Mouse (Mus musculus) monocyte, adult 2 months (primary cell): ENCODE data around the gene Gprc5b.
A peak's percentile ranks its signal among the peaks of the same experiment; 100 is the strongest.

Experiments
- DNase-seq, 2 experiments: peaks; one replicate each; pipeline ENCODE4 v3.0.0; 2022; ENCODE audit warnings: low spot score in 2 of 2, low read depth in 1 of 2

Gene Gprc5b

GRCm38 (mm10) chr7:118995007-118995406 lies at the start of gene Gprc5b:
Gene Gprc5b (minus strand): TSS chr7:118995211.
- DNase-seq, result peak in 1 of 2 experiments; percentile 19

DNA sequence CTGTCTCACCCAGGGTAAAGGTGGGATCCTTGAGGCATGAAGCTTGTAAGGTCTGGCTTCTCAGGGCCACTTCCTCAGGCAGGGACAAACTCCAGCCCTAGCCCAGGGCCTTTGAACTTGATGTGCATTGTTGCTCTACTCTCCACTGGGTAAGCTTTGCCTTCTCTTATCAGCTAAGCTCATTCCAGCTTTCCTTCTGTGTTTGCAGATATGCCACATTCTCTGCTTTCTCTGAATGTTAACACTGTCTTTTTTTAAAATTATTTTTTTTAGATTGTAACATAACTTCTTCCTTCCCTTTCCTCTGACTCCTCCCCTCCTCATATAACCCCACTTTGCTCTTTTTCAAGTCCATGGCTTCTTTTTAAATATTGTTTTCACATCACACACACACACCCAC lies 46.5 kb upstream of the Gprc5b start:
- DNase-seq, result no peak

- DNase-seq, result no peak
Measured at GRCm38 (mm10) chr7:119037581-119037980, 42.6 kb upstream of the Gprc5b start.

DNA sequence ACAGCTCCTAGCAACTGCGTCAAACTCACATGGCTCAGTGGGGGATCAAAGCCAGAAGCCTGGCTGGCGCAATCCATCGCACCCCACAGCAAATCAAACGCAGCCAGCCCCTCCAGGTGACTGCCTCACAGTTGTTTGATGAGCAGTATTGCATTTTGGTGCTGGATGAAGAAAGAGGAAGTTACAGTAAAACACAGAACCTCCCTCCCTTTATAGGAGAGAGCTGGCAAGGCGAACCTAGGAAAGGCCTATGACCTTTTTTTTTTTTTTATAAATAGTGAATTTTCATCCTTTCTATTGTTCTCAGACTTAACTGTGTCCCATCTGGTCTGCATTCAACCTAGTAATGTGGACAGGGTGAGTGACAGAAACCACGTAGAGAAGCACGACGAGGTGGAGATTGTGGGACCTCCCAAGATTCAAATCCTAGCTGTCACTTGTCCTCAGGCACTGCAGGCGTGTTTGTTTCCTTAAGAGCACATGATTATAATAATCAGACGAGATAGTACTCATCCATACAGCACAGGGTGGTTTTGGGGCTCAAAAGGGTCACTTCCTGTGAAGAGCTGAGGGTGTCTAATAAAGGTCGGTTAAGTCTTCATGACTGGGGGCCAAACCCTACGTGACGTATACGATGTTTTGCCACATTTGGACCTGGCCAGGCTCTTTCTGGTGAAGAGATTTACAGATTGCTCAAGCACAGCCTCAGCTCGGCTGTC lies 39.4 kb upstream of the Gprc5b start:
- no peak for DNase-seq

GRCm38 (mm10) chr7:119023394-119023921 lies 28.4 kb upstream of the Gprc5b start:
- DNase-seq, result peak; percentile 16 to 21

GRCm38 (mm10) chr7:119022238-119023156 lies 27.5 kb upstream of the Gprc5b start:
- no peak for DNase-seq

GRCm38 (mm10) chr7:119019537-119019936 lies 24.5 kb upstream of the Gprc5b start:
- DNase-seq, result no peak

GRCm38 (mm10) chr7:119015736-119016135 lies 20.7 kb upstream of the Gprc5b start:
- DNase-seq, result no peak

DNA sequence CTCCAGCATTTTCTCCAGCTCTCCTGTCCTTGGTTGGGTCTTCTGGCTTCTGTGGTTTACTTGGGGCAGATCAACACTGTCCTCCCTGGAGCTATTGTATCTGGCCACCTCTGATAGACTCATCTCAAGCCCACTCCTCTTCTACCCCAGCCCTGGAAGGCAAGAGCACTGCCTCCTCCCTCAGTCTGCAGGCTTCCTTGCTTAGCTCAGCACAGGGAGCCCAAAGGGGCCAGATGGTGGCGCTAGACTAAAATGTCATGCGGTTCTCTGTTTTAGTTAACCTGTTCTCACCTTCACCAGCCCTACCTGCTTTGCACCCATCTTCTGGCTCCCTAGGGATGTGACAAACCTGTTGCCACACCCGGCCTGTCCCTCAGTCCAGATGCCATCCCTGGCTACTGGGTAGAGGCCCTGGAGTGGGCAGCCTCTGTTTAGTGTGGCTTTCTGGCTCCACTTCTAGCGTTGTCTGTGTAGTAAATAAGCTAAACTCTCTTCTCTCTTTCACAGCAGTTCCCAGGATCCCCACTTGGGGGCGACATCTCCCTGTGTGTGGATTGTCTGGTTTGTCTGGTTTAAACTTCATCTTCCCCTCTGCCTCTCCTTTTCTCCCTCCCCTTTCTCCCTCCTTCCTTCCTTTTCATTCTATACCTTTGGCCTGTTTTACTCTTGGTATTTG lies 16.0 kb upstream of the Gprc5b start:
- peak in 1 of 2 experiments; percentile 25 for DNase-seq

DNA sequence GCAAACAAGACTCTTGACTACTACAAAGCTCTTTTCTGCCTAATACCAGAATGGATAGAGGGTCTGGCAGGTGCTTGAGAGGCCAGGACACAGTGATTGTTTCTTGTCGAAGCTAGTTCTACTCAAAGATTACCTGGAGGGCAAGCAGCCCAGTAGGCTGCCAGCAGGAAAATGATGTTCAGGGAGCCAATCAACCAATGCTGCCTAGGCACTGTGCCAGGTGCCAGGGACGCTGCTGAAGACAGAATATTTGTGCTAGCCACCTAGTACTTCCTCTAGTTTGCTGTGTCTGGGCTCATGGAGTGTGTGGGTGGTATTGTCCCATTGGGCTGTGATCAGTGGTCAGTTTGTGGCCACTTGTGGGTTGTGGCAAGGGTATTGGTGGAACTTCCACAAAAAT lies 7.5 kb upstream of the Gprc5b start:
- DNase-seq, result no peak

- no peak for DNase-seq
Measured at GRCm38 (mm10) chr7:119001965-119002364, 7.0 kb upstream of the Gprc5b start.

GRCm38 (mm10) chr7:118999857-119000256 lies 4.8 kb upstream of the Gprc5b start:
- DNase-seq, result no peak

- peak; percentile 24 to 60 for DNase-seq
Measured at GRCm38 (mm10) chr7:118996137-118996837, 1.3 kb upstream of the Gprc5b start.

DNA sequence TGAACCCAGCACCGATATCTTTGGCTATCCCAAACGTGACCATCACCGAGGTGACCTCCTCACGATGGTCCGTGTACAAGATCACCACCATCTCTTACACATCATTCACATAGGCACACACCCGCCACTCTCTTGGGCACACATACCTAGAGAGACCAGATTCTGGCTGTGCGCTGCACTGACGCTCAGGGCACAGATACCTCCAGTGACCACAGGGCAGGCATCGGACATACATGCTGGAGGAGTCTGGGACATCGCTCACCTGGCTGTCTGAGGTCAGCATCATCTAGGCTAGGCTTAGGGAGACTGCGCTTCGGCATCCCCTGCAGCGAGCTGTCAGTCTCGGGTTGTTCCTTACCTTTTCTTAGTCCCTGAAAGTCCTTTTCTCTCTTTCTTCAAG lies 660 bp upstream of the Gprc5b start:
- DNase-seq, result no peak

DNA sequence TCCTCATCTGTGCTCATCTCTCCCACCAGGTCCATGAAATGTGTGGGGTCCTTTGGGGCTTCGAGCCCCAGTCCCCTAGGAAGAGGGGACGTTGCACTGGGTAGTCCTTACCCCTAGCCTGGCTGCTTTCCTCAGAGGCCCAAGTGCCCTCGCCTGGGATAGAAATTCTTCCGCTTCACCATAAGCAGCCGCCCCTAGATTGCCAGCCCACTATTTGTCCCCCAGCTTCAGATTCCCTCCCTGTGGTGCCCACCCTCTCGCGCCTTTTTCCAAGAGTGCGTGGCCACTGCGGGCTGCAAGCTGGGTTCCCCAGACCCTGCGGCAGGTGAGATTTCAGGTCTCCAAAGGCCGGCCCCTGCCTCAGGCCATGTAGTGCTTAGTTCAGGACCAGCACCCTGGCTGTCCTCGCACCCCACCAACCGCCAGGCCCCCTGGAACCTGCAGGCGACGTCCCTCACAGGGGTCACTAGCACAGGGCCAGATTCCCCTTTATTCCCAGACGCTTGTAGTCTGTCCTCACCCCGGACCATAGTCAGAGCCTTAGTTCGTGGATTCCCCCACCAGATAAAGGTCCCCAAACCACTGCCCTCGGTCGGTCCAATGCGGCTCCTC lies 674 bp downstream of the Gprc5b start:
- DNase-seq, result no peak

- DNase-seq, result no peak
Measured at GRCm38 (mm10) chr7:118993597-118994230, 1.3 kb downstream of the Gprc5b start.

DNA sequence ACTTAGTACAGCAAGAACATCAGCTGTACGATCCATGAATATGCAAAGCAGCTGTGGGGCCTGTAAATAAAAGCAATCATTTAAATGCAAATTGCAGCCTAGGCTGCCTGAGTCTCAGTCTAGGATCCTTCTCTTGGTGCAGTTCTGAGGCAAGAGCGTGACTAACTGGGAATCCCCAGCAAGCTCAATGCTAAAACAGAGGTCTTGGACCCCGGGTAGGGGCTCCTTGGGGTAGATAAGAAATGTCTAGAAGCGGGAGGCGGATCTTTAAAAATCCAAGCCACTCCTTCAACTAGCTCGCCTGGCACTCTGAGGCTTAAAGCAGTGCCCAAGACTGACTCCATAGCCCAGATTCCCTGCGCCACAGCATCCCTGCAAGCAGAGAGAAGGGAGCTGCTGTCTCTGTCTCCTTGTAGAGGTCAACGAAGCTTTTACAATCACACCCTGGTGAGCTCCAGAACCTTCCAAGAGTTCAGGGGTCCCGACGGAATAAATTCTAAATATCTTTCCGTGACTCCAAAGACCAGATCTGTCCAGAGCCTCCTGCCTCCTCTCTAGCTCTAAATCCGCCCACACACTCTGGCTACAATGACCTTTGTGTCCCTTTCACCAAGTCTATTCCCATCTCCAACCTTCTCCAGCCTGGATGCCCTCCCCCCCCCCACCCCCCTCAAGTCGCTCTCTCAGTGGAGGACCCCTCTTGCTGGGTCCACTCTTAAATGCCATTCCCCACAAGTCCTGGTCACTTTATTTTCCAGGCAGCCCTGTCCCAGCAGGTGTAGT lies 2.2 kb downstream of the Gprc5b start:
- no peak for DNase-seq

GRCm38 (mm10) chr7:118992080-118992560 lies 2.9 kb downstream of the Gprc5b start:
- no peak for DNase-seq

DNA sequence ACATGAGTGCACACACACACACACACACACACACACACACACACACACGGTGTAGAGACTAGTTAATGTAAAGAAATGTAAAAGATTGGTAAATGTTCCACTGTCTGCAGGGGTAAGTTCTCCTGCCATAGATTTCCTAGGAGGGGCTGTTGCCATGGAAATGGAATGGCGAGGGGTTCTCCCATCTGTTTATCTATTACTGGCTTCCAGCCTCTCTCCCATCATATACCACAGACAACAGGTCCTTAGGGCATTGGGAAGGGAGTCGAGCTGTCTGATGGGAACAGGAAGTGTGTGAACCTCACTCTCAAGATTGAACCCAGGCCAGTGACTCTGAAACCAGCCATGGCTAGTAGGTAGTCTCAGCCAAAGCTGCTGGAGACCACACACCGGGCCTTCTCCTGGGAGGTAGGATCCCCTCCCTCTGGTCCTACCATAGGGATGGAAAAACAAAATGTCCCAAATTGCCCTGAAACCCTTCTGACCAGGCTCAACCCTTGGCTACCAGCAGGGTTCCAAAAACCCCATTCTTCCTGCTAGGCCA lies 3.6 kb downstream of the Gprc5b start:
- no peak for DNase-seq
